Mouse (Mus musculus) right cerebral cortex, postnatal 36 days (tissue): ENCODE results near the gene Bpifb9b.
A peak's percentile ranks its signal among the peaks of the same experiment; 100 is the strongest.
"Not testable (repeated sequence)": the region's sequence is repeated elsewhere in the genome, so short reads cannot be mapped to it uniquely, and the experiment has no call there.

ENCODE experiments used
- DNase-seq, 2 experiments: peaks; one replicate each; pipeline ENCODE4 v3.0.0; 2022; ENCODE audit warnings: low spot score in 2 of 2, mixed read lengths in 1 of 2

The Bpifb9b gene

GRCm38 (mm10) chr2:154306927-154307326 is at the start of gene Bpifb9b:
Gene Bpifb9b, plus strand, starts transcription at chr2:154307227.
- not testable (repeated sequence) for DNase-seq

GRCm38 (mm10) chr2:154257554-154257953 is 49.5 kb upstream of the Bpifb9b start, which contains the start of gene Bpifb9a:
Gene Bpifb9a, plus strand, starts transcription at chr2:154257854.
- not testable (repeated sequence) for DNase-seq

- not testable (repeated sequence) for DNase-seq
Observed at GRCm38 (mm10) chr2:154264397-154264796, 42.6 kb upstream of the Bpifb9b start.

GRCm38 (mm10) chr2:154291866-154292265 is 15.2 kb upstream of the Bpifb9b start:
- DNase-seq: not testable (repeated sequence)

- no peak for DNase-seq
Observed at GRCm38 (mm10) chr2:154292833-154293232, 14.2 kb upstream of the Bpifb9b start.

GRCm38 (mm10) chr2:154294746-154295145 is 12.3 kb upstream of the Bpifb9b start:
- not testable (repeated sequence) for DNase-seq

- peak in 1 of 2 experiments; percentile 24 for DNase-seq
Observed at GRCm38 (mm10) chr2:154300496-154300895, 6.5 kb upstream of the Bpifb9b start.

GRCm38 (mm10) chr2:154301763-154302162 is 5.3 kb upstream of the Bpifb9b start:
- DNase-seq: no peak

- not testable (repeated sequence) for DNase-seq
Observed at GRCm38 (mm10) chr2:154304604-154305003, 2.4 kb upstream of the Bpifb9b start.

GRCm38 (mm10) chr2:154313771-154314170 is 6.7 kb downstream of the Bpifb9b start:
- not testable (repeated sequence) for DNase-seq

- no peak for DNase-seq
Observed at GRCm38 (mm10) chr2:154326852-154327251, 19.8 kb downstream of the Bpifb9b start.

GRCm38 (mm10) chr2:154335572-154335971 is 28.5 kb downstream of the Bpifb9b start:
- no peak for DNase-seq

GRCm38 (mm10) chr2:154338161-154338560 is 31.1 kb downstream of the Bpifb9b start:
- no peak for DNase-seq

GRCm38 (mm10) chr2:154339356-154339755 is 32.3 kb downstream of the Bpifb9b start:
- no peak for DNase-seq

- DNase-seq: no peak
Observed at GRCm38 (mm10) chr2:154348152-154348551, 41.1 kb downstream of the Bpifb9b start.

- DNase-seq: not testable (repeated sequence)
Observed at GRCm38 (mm10) chr2:154354000-154354425, 47.0 kb downstream of the Bpifb9b start.

- peak in 1 of 2 experiments; percentile 38 for DNase-seq
Observed at GRCm38 (mm10) chr2:154367510-154367909, 60.5 kb downstream of the Bpifb9b start.
